Mouse (Mus musculus) spleen, adult 2 months (tissue): ENCODE results near the gene Gstp1.

Experiments used
- CTCF ChIP-seq: fragments of 200-500 bp; IDR thresholded peaks from 2 replicates; pipeline ENCODE4 v1.5.1; 2011; ENCODE audit warnings: mild to moderate bottlenecking, inconsistent platforms; ENCODE audit not compliant: insufficient read depth, insufficient read length, insufficient replicate concordance; ENCODE audit errors: extremely low read depth
- POLR2A ChIP-seq: fragments of 200-500 bp; IDR thresholded peaks from 2 replicates; pipeline ENCODE4 v1.6.1; 2011; ENCODE audit warnings: low read depth, low read length, inconsistent platforms

GRCm38 (mm10) chr19:4003641-4004040 lies 34.1 kb downstream of the Gstp1 start:
- TF ChIP-seq POLR2A: no peak
- TF ChIP-seq CTCF: no peak
